Mouse (Mus musculus): ENCODE measurements around the gene 1600002K03Rik.

- TF ChIP-seq TAL1 (conservative IDR thresholded peaks at IDR 0.05; ENCODE audit: low read depth, low read length), result no peak
- TF ChIP-seq CTCF (IDR thresholded peaks at IDR 0.05; ENCODE audit: low read depth, low read length), result no peak
These were observed 24.2 kb downstream of the 1600002K03Rik start for GRCm38 (mm10) chr10:80196778-80197581.

All from G1E (cell line).